Mouse (Mus musculus) kidney, adult 2 months (tissue): ENCODE results near the gene Sytl2. TPM values are rescaled to one million over a fixed set of nuclear protein-coding genes. Genes with fewer than 3 reads are reported as not detected.
A peak's percentile ranks its signal among the peaks of the same experiment; 100 is the strongest.

Source experiments
- DNase-seq: peaks from one replicate; pipeline ENCODE4 v3.0.0; 2021
- H3K27ac ChIP-seq: fragments of 200-500 bp; 2 replicates; pipeline ENCODE4 v1.5.1; 2012; ENCODE audit warnings: low read depth, low read length, control low read depth, inconsistent platforms; ENCODE audit not compliant: insufficient read depth
- H3K27me3 ChIP-seq: fragments of 200-500 bp; replicated peaks from 2 replicates; pipeline ENCODE4 v1.6.1; 2012; ENCODE audit warnings: mild to moderate bottlenecking, moderate library complexity, low read length, inconsistent platforms; ENCODE audit not compliant: control insufficient read depth, insufficient read depth
- H3K36me3 ChIP-seq: fragments of 200-500 bp; 2 replicates; pipeline ENCODE4 v1.6.1; 2012; ENCODE audit warnings: mild to moderate bottlenecking, moderate library complexity, low read length, inconsistent platforms; ENCODE audit not compliant: control insufficient read depth, insufficient read depth
- H3K4me1 ChIP-seq: fragments of 200-500 bp; 2 replicates; pipeline ENCODE4 v1.6.1; 2011; ENCODE audit warnings: low read length; ENCODE audit not compliant: control insufficient read depth, insufficient read depth
- H3K4me3 ChIP-seq: fragments of 200-500 bp; 2 replicates; pipeline ENCODE4 v1.5.1; 2011; ENCODE audit warnings: mild to moderate bottlenecking, low read depth, low read length, control low read depth; ENCODE audit not compliant: insufficient read depth
- CTCF ChIP-seq: fragments of 200-500 bp; conservative IDR thresholded peaks from 2 replicates; pipeline ENCODE4 v1.5.1; 2011; ENCODE audit warnings: low read depth, mild to moderate bottlenecking, control low read depth, low read length, moderate library complexity, mixed read lengths; ENCODE audit not compliant: insufficient read depth, insufficient read length
- POLR2A ChIP-seq: fragments of 200-500 bp; IDR thresholded peaks from one replicate; pipeline ENCODE4 v1.6.1; 2011; ENCODE audit warnings: low read depth, low read length, control low read depth
- WGBS: fragments of 180-500 bp; shearing (Covaris S2); methylation state at CpG from one replicate; pipeline ENCODE4 v1.1.7; 2018; 5-methylcytosine and 5-hydroxymethylcytosine counted together
- polyA plus RNA-seq: library from polyadenylated mRNA; depleted of rRNA; stranded (reverse); fragments of >200 nt; gene quantifications from 2 replicates; pipeline ENCODE4 v1.2.3, GENCODE M21; 2012

Gene Sytl2
- polyA plus RNA-seq, 1 experiment: 9.0 TPM

DNA sequence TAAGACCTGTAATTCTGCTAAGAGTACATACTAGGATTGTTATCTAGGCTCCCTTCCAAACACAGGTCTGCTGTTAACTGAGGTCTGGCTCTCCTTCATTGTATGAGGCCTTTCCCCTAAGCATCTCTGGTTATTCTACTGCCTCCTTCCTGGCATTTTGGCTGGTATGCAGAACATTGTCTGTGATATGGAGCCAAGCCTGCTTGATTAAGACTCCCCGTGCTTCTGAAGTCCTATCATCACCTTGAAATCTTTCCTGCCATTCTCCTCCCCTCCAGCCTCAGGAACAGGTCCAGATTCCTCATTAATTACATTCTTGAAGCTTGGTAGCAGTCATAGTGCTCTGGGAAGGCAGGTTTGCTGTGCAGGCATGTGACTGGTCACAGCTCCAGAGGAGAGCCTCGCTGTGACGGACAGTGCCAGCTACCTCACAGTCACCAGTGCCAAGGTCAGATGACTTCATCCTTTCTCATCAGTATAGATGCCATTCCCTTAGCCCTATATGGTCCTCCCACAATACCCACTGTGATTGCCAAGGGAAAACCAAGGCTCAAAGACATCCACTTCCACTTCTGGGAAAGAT is 30.5 kb downstream of the Sytl2 start:
- DNase-seq: peak; percentile 54
- H3K36me3 ChIP-seq: no peaks in the 10 kb centered on the region
- no peaks in the 10 kb centered on the region for H3K27me3 ChIP-seq
- peak overlapping the region; percentile 65 for H3K27ac ChIP-seq
- WGBS: 62% methylated on average over 3 of the region's 3 CpGs
- no peak overlapping the region for H3K4me3 ChIP-seq
- no peak for TF ChIP-seq POLR2A
- TF ChIP-seq CTCF: no peak
- H3K4me1 ChIP-seq: peaks cover 8% of the 10 kb centered on the region; the same call in 1 of the 2 replicates

DNA sequence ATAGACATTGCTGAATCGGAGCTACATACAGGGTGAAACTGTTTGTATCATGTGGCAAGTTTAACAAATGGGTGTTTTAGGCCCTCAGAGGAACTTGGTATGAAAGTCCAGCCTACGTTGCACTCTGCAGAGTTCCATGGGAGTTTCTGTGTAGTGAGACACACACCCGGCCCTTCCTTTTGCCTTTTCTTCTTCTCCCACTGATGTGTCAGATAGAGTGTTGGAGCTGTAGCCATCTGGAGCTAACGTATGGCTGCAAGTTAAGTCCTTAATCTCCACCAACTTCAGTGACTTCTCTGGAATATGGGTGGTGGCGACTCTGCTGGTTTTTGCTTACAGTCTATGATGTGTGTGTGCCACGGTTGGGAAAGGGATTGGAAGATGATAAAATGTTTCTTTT is 32.3 kb downstream of the Sytl2 start:
- no peak for TF ChIP-seq POLR2A
- no peak for TF ChIP-seq CTCF
- H3K4me3 ChIP-seq: no peak overlapping the region
- no peaks in the 10 kb centered on the region for H3K36me3 ChIP-seq
- no peaks in the 10 kb centered on the region for H3K27me3 ChIP-seq
- no peak overlapping the region for H3K27ac ChIP-seq
- H3K4me1 ChIP-seq: peaks cover 8% of the 10 kb centered on the region; the same call in 1 of the 2 replicates
- DNase-seq: no peak
- 90% methylated on average over 6 of the region's 6 CpGs for WGBS

- Histone ChIP-seq H3K36me3 (no peaks in the 10 kb centered on the region), H3K27me3 (no peaks in the 10 kb centered on the region), H3K27ac (no peak overlapping the region), H3K4me1 (peaks cover 8% of the 10 kb centered on the region; the same call in 1 of the 2 replicates), H3K4me3 (no peak overlapping the region)
- no peak for DNase-seq
- TF ChIP-seq POLR2A (no peak), CTCF (no peak)
- WGBS: 88% methylated on average over 3 of the region's 3 CpGs
Measured at GRCm38 (mm10) chr7:90334831-90335230, 32.8 kb downstream of the Sytl2 start.

- peak overlapping the region; percentile 50 for H3K27ac ChIP-seq
- H3K4me3 ChIP-seq: no peak overlapping the region
- H3K27me3 ChIP-seq: no peaks in the 10 kb centered on the region
- peaks cover 8% of the 10 kb centered on the region; the same call in 1 of the 2 replicates for H3K4me1 ChIP-seq
- TF ChIP-seq CTCF: no peak
- TF ChIP-seq POLR2A: no peak
- no peaks in the 10 kb centered on the region for H3K36me3 ChIP-seq
- DNase-seq: peak; percentile 61
- WGBS: 40% methylated on average over 3 of the region's 3 CpGs
Measured at GRCm38 (mm10) chr7:90335755-90336194, 33.7 kb downstream of the Sytl2 start.

DNA sequence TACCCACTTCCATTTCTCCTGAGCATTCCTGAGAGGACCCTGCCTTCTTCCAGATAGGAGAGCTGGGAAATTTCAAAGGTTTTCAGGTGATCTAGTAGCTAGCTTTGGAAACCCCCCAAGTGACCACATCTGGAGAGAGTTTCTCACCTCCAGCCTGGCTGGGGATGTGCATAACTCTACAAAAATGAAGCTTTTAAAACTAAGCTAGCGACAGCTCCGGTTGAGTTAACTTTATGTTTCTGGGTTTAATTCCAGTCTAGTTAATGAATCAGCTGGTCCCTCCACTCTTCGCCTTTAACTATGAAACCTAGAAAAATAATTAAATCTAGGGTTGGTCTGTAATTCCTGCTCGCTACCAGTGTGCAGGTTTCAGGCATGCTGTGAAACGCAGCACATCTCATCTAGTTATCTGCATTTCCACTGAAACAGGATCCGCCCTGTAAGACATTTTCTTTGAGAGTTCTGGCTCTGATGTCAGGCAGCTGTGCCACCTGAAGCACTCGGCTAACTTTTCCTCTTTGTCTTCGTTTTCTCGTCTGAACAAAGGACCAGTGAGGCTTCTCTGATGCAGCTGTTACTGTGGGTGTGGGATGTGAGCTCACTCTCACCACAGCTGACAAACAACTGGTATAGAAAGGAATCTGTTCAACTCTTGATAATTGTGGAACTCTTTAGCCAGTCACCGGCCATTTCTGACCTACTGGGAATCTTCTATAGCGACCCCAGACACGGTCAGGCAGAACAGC is 39.3 kb downstream of the Sytl2 start:
- TF ChIP-seq CTCF: no peak
- TF ChIP-seq POLR2A: no peak
- DNase-seq: peak; percentile 64
- 31% methylated on average over 12 of the region's 12 CpGs for WGBS

GRCm38 (mm10) chr7:90344903-90345302 is 42.9 kb downstream of the Sytl2 start:
- Histone ChIP-seq H3K4me3 (no peak overlapping the region), H3K4me1 (peaks cover 13% of the 10 kb centered on the region; the same call in 1 of the 2 replicates), H3K27ac (no peak overlapping the region), H3K27me3 (no peaks in the 10 kb centered on the region), H3K36me3 (no peaks in the 10 kb centered on the region)
- WGBS: 79% methylated on average over 3 of the region's 3 CpGs
- TF ChIP-seq CTCF (no peak), POLR2A (no peak)
- DNase-seq: no peak

More for the DNA sequence above, 39.3 kb downstream of the Sytl2 start:
- no peak overlapping the region for H3K4me3 ChIP-seq
- H3K36me3 ChIP-seq: no peaks in the 10 kb centered on the region
- peak overlapping the region; percentile 83 for H3K27ac ChIP-seq
- peaks cover 10% of the 10 kb centered on the region; the same call in 1 of the 2 replicates for H3K4me1 ChIP-seq
- H3K27me3 ChIP-seq: no peaks in the 10 kb centered on the region

- WGBS: 66% methylated on average over 5 of the region's 5 CpGs
- H3K4me1 ChIP-seq: peaks cover 2% of the 10 kb centered on the region; the same call in 1 of the 2 replicates
Measured at GRCm38 (mm10) chr7:90347779-90348437, 45.9 kb downstream of the Sytl2 start.

More at GRCm38 (mm10) chr7:90347779-90348437, 45.9 kb downstream of the Sytl2 start:
- H3K27me3 ChIP-seq: no peaks in the 10 kb centered on the region
- H3K27ac ChIP-seq: peak overlapping the region; percentile 75; the same call in 1 of the 2 replicates
- H3K4me3 ChIP-seq: no peak overlapping the region
- TF ChIP-seq CTCF: no peak
- TF ChIP-seq POLR2A: no peak
- peak; percentile 51 for DNase-seq
- no peaks in the 10 kb centered on the region for H3K36me3 ChIP-seq
